Mouse (Mus musculus): ENCODE measurements around the gene Hs6st3.

DNA sequence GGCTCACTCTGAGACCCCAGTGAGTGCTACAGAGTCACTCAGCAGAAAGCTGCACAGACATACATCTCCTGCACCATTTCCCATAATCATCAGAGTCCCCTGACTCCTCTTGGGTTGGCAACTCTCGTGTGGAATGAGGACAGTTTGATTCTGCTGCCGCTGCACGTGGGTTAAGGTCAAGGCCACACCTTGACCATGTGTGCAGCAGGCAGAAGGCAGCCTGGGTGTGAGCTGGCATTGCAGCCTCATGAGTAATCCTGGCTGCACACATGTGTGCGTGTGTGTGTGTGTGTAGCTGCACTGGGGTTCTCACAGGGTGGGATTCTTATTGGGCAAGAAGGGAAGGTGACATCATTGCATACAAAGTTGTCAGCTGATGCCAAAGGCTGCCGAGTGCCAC lies 677.5 kb downstream of the Hs6st3 start:
- TF ChIP-seq EP300 (IDR thresholded peaks at IDR 0.05; ENCODE audit: low read depth) = no peak
- TF ChIP-seq CTCF (IDR thresholded peaks at IDR 0.05; ENCODE audit: low read depth) = no peak
